Mouse (Mus musculus) bone marrow macrophage, adult 2 months (primary cell): ENCODE results near the gene Fam168a.

Source experiments
- CTCF ChIP-seq: IDR thresholded peaks from 2 replicates; pipeline ENCODE4 v1.5.1; 2012; ENCODE audit warnings: low read depth, mild to moderate bottlenecking, low read length, moderate library complexity
- POLR2A ChIP-seq: IDR thresholded peaks from 2 replicates; pipeline ENCODE4 v1.6.1; 2012; ENCODE audit warnings: mild to moderate bottlenecking, low read depth, low read length, borderline replicate concordance

DNA sequence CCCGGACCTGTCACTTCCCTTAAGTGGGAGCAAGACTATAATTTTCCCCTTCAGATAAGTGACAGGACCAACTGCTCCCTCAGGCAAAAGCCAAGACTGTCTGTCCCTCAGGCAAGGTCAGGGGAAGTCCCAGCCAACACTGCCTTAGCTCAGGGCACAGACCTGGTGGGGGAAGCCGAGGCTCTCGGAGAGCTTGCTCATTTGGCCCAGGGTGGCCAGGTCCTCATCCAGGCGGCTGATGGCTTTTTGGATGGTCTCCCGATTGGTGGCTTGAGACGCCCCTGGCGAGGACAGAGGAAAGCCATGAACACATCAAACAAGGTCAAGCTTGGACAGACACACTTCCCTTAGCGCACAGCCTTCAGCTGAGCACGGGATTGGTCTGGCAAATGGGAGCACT is 175.1 kb downstream of the Fam168a start:
- TF ChIP-seq CTCF (no peak), POLR2A (no peak)
